Mouse (Mus musculus) forebrain, embryonic 12.5 days (tissue): ENCODE measurements at regions not wholly inside any gene's neighbourhood (a gene's known extent, or its start where the extent isn't known, plus 50 kb on each side); places are given as distances from the start of the nearest gene placed in this dataset.

ENCODE experiments used
- ATAC-seq: fragments of 200-750 bp; cut with Nextera tagmentation; 2 replicates; pipeline ENCODE4 v1.8.0; 2017; ENCODE audit warnings: moderate TSS enrichment; ENCODE audit not compliant: low FRiP score
- H3K27ac ChIP-seq: fragments of 300-500 bp; sonication (generic); 2 replicates; pipeline ENCODE4 v1.5.1; 2016; ENCODE audit warnings: mild to moderate bottlenecking
- H3K27me3 ChIP-seq: fragments of 300-500 bp; sonication (generic); 2 replicates; pipeline ENCODE4 v1.6.1; 2016; ENCODE audit warnings: mild to moderate bottlenecking
- H3K36me3 ChIP-seq: fragments of 300-500 bp; sonication (generic); replicated peaks from 2 replicates; pipeline ENCODE4 v1.6.1; 2016; ENCODE audit warnings: mild to moderate bottlenecking
- H3K4me1 ChIP-seq: fragments of 300-500 bp; sonication (generic); 2 replicates; pipeline ENCODE4 v1.6.1; 2016
- H3K4me2 ChIP-seq: fragments of 300-500 bp; sonication (generic); 2 replicates; pipeline ENCODE4 v1.6.1; 2016; ENCODE audit warnings: mild to moderate bottlenecking, moderate library complexity
- H3K4me3 ChIP-seq: fragments of 300-500 bp; sonication (generic); replicated peaks from 2 replicates; pipeline ENCODE4 v1.5.1; 2016; ENCODE audit warnings: mild to moderate bottlenecking
- H3K9ac ChIP-seq: fragments of 300-500 bp; sonication (generic); 2 replicates; pipeline ENCODE4 v1.6.1; 2016; ENCODE audit warnings: mild to moderate bottlenecking
- H3K9me3 ChIP-seq: fragments of 300-500 bp; sonication (generic); 2 replicates; pipeline ENCODE4 v1.6.1; 2016
- WGBS: fragments of 180-500 bp; shearing (Covaris S2); methylation state at CpG from one replicate; pipeline ENCODE4 v1.1.7; 2016; 5-methylcytosine and 5-hydroxymethylcytosine counted together

- 91% methylated on average over 9 of the region's 9 CpGs for WGBS
- Histone ChIP-seq H3K4me3 (no peak overlapping the region), H3K9me3 (no peaks in the 10 kb centered on the region), H3K27me3 (no peaks in the 10 kb centered on the region), H3K27ac (no peak overlapping the region), H3K9ac (no peak overlapping the region), H3K4me1 (no peaks in the 10 kb centered on the region), H3K36me3 (no peaks in the 10 kb centered on the region), H3K4me2 (no peak overlapping the region)
- ATAC-seq: no peak
These were observed 135.6 kb downstream of the Zfp365 start for GRCm38 (mm10) chr10:67776851-67777250.

GRCm38 (mm10) chr10:67771796-67772195 lies 140.7 kb downstream of the Zfp365 start:
- Histone ChIP-seq H3K36me3 (no peaks in the 10 kb centered on the region), H3K4me3 (no peak overlapping the region), H3K4me1 (no peaks in the 10 kb centered on the region), H3K27me3 (no peaks in the 10 kb centered on the region), H3K4me2 (no peak overlapping the region), H3K27ac (no peak overlapping the region), H3K9ac (no peak overlapping the region), H3K9me3 (no peaks in the 10 kb centered on the region)
- WGBS: 90% methylated on average over 8 of the region's 8 CpGs
- no peak for ATAC-seq

- no peak overlapping the region for H3K27ac ChIP-seq
- no peak overlapping the region for H3K4me2 ChIP-seq
- ATAC-seq: no peak
- no peak overlapping the region for H3K9ac ChIP-seq
- H3K36me3 ChIP-seq: no peaks in the 10 kb centered on the region
- 39% methylated on average over 13 of the region's 13 CpGs for WGBS
- no peaks in the 10 kb centered on the region for H3K4me1 ChIP-seq
- no peaks in the 10 kb centered on the region for H3K9me3 ChIP-seq
- no peaks in the 10 kb centered on the region for H3K27me3 ChIP-seq
- H3K4me3 ChIP-seq: no peak overlapping the region
These were observed 146.4 kb downstream of the Zfp365 start for GRCm38 (mm10) chr10:67766099-67766498.

GRCm38 (mm10) chr10:67760424-67760823 lies 152.0 kb downstream of the Zfp365 start:
- WGBS: 72% methylated on average over 3 of the region's 3 CpGs
- no peak for ATAC-seq
- no peaks in the 10 kb centered on the region for H3K27me3 ChIP-seq
- H3K9me3 ChIP-seq: no peaks in the 10 kb centered on the region
- H3K36me3 ChIP-seq: no peaks in the 10 kb centered on the region
- no peak overlapping the region for H3K4me3 ChIP-seq
- H3K9ac ChIP-seq: no peak overlapping the region
- H3K4me2 ChIP-seq: no peak overlapping the region
- no peaks in the 10 kb centered on the region for H3K4me1 ChIP-seq
- no peak overlapping the region for H3K27ac ChIP-seq

- Histone ChIP-seq H3K9me3 (no peaks in the 10 kb centered on the region), H3K4me2 (no peak overlapping the region), H3K27ac (no peak overlapping the region), H3K4me1 (no peaks in the 10 kb centered on the region), H3K4me3 (no peak overlapping the region), H3K27me3 (no peaks in the 10 kb centered on the region), H3K36me3 (no peaks in the 10 kb centered on the region), H3K9ac (no peak overlapping the region)
- ATAC-seq: no peak
- WGBS: 83% methylated on average over 4 of the region's 4 CpGs
These were observed 164.3 kb downstream of the Zfp365 start for GRCm38 (mm10) chr10:67748121-67748520.

- ATAC-seq: no peak
- Histone ChIP-seq H3K27ac (no peak overlapping the region), H3K9ac (no peak overlapping the region), H3K4me1 (no peaks in the 10 kb centered on the region), H3K4me3 (no peak overlapping the region), H3K27me3 (no peaks in the 10 kb centered on the region), H3K9me3 (no peaks in the 10 kb centered on the region), H3K36me3 (no peaks in the 10 kb centered on the region), H3K4me2 (no peak overlapping the region)
- WGBS: 85% methylated on average over 3 of the region's 3 CpGs
These were observed 165.0 kb downstream of the Zfp365 start for GRCm38 (mm10) chr10:67747461-67747860.

GRCm38 (mm10) chr10:67746140-67746539 lies 166.3 kb downstream of the Zfp365 start:
- ATAC-seq: no peak

GRCm38 (mm10) chr10:67743561-67743960 lies 168.9 kb downstream of the Zfp365 start:
- Histone ChIP-seq H3K4me2 (no peak overlapping the region), H3K9me3 (no peaks in the 10 kb centered on the region), H3K4me3 (no peak overlapping the region), H3K9ac (no peak overlapping the region), H3K4me1 (no peaks in the 10 kb centered on the region), H3K27ac (no peak overlapping the region), H3K27me3 (no peaks in the 10 kb centered on the region), H3K36me3 (no peaks in the 10 kb centered on the region)
- 69% methylated on average over 9 of the region's 9 CpGs for WGBS
- no peak for ATAC-seq

More at GRCm38 (mm10) chr10:67746140-67746539, 166.3 kb downstream of the Zfp365 start:
- no peak overlapping the region for H3K9ac ChIP-seq
- no peak overlapping the region for H3K4me3 ChIP-seq
- H3K4me2 ChIP-seq: no peak overlapping the region
- H3K27me3 ChIP-seq: no peaks in the 10 kb centered on the region
- no peak overlapping the region for H3K27ac ChIP-seq
- no peaks in the 10 kb centered on the region for H3K36me3 ChIP-seq
- WGBS: 96% methylated on average over 3 of the region's 3 CpGs
- no peaks in the 10 kb centered on the region for H3K9me3 ChIP-seq
- no peaks in the 10 kb centered on the region for H3K4me1 ChIP-seq

- no peak for ATAC-seq
- Histone ChIP-seq H3K4me2 (no peak overlapping the region), H3K4me1 (no peaks in the 10 kb centered on the region), H3K27me3 (no peaks in the 10 kb centered on the region), H3K9me3 (no peaks in the 10 kb centered on the region), H3K9ac (no peak overlapping the region), H3K27ac (no peak overlapping the region), H3K4me3 (no peak overlapping the region), H3K36me3 (no peaks in the 10 kb centered on the region)
- 89% methylated on average over 8 of the region's 8 CpGs for WGBS
These were observed 169.6 kb downstream of the Zfp365 start for GRCm38 (mm10) chr10:67742824-67743223.

GRCm38 (mm10) chr10:67742305-67742704 lies 170.2 kb downstream of the Zfp365 start:
- Histone ChIP-seq H3K4me3 (no peak overlapping the region), H3K9me3 (no peaks in the 10 kb centered on the region), H3K27me3 (no peaks in the 10 kb centered on the region), H3K4me1 (no peaks in the 10 kb centered on the region), H3K4me2 (no peak overlapping the region), H3K27ac (no peak overlapping the region), H3K36me3 (no peaks in the 10 kb centered on the region), H3K9ac (no peak overlapping the region)
- 87% methylated on average over 10 of the region's 10 CpGs for WGBS
- no peak for ATAC-seq

GRCm38 (mm10) chr10:67739199-67739598 lies 173.3 kb downstream of the Zfp365 start:
- Histone ChIP-seq H3K27ac (no peak overlapping the region), H3K4me3 (no peak overlapping the region), H3K4me2 (no peak overlapping the region), H3K36me3 (no peaks in the 10 kb centered on the region), H3K4me1 (no peaks in the 10 kb centered on the region), H3K9me3 (no peaks in the 10 kb centered on the region), H3K27me3 (no peaks in the 10 kb centered on the region), H3K9ac (no peak overlapping the region)
- 47% methylated on average over 1 of the region's 1 CpGs for WGBS
- no peak for ATAC-seq

- Histone ChIP-seq H3K4me1 (no peaks in the 10 kb centered on the region), H3K4me2 (no peak overlapping the region), H3K9me3 (no peaks in the 10 kb centered on the region), H3K27me3 (no peaks in the 10 kb centered on the region), H3K36me3 (no peaks in the 10 kb centered on the region), H3K4me3 (no peak overlapping the region), H3K27ac (no peak overlapping the region), H3K9ac (no peak overlapping the region)
- ATAC-seq: no peak
- 88% methylated on average over 10 of the region's 10 CpGs for WGBS
These were observed 175.8 kb downstream of the Zfp365 start for GRCm38 (mm10) chr10:67736636-67737035.

GRCm38 (mm10) chr10:67731577-67731976 lies 180.9 kb downstream of the Zfp365 start:
- ATAC-seq: no peak
- Histone ChIP-seq H3K4me1 (no peaks in the 10 kb centered on the region), H3K9me3 (no peaks in the 10 kb centered on the region), H3K27me3 (peaks cover 4% of the 10 kb centered on the region; the same call in 1 of the 2 replicates), H3K27ac (no peak overlapping the region), H3K4me3 (no peak overlapping the region), H3K4me2 (no peak overlapping the region), H3K9ac (no peak overlapping the region), H3K36me3 (no peaks in the 10 kb centered on the region)
- 84% methylated on average over 9 of the region's 9 CpGs for WGBS
